Mouse (Mus musculus): ENCODE data around the gene Asb5. TPM values are rescaled to one million over a fixed set of nuclear protein-coding genes. Genes with fewer than 3 reads are reported as not detected.
"Not testable (repeated sequence)": the region's sequence is repeated elsewhere in the genome, so short reads cannot be mapped to it uniquely, and the experiment has no call there.

The Asb5 gene
- polyA plus RNA-seq, 1 experiment from 2014 or later, result 5.3 TPM

- ATAC-seq, result peak; percentile 57
- Histone ChIP-seq H3K9me3 (no peaks in the 10 kb centered on the region), H3K27me3 (no peaks in the 10 kb centered on the region), H3K36me3 (no peaks in the 10 kb centered on the region), H3K4me1 (replicated peaks) (peaks cover 6% of the 10 kb centered on the region; the same call in 1 of the 2 replicates), H3K4me2 (replicated peaks) (peak overlapping the region; percentile 61), H3K27ac (no peak overlapping the region), H3K4me3 (replicated peaks) (peak overlapping the region; percentile 41), H3K9ac (replicated peaks) (no peak overlapping the region)
- 6% methylated on average over 7 of the region's 11 CpGs for WGBS
Observed at GRCm38 (mm10) chr8:54508814-54509213, 20.6 kb upstream of the Asb5 start.

- Histone ChIP-seq H3K27ac (peak overlapping the region; percentile 51; the same call in 1 of the 2 replicates), H3K4me1 (replicated peaks) (peaks cover 6% of the 10 kb centered on the region; the same call in 1 of the 2 replicates), H3K4me2 (replicated peaks) (peak overlapping the region; percentile 61), H3K36me3 (no peaks in the 10 kb centered on the region), H3K4me3 (replicated peaks) (peak overlapping the region; percentile 41), H3K9me3 (no peaks in the 10 kb centered on the region), H3K9ac (replicated peaks) (peak overlapping the region; percentile 55), H3K27me3 (no peaks in the 10 kb centered on the region)
- ATAC-seq, result peak; percentile 92
- WGBS, result 2% methylated on average over 10 of the region's 10 CpGs
Observed at GRCm38 (mm10) chr8:54509221-54509721, 20.1 kb upstream of the Asb5 start.

- Histone ChIP-seq H3K36me3 (no peaks in the 10 kb centered on the region), H3K9ac (replicated peaks) (no peak overlapping the region), H3K27ac (no peak overlapping the region), H3K4me2 (replicated peaks) (no peak overlapping the region), H3K4me3 (replicated peaks) (no peak overlapping the region), H3K4me1 (replicated peaks) (peaks cover 6% of the 10 kb centered on the region; the same call in 1 of the 2 replicates), H3K9me3 (no peaks in the 10 kb centered on the region), H3K27me3 (no peaks in the 10 kb centered on the region)
- ATAC-seq, result no peak
- WGBS, result 90% methylated on average over 3 of the region's 3 CpGs
Observed at GRCm38 (mm10) chr8:54511791-54512190, 17.6 kb upstream of the Asb5 start.

GRCm38 (mm10) chr8:54512200-54512599 is 17.2 kb upstream of the Asb5 start:
- 96% methylated on average over 5 of the region's 5 CpGs for WGBS
- not testable (repeated sequence) for H3K9me3 ChIP-seq; H3K9ac ChIP-seq (replicated peaks); H3K27ac ChIP-seq; H3K4me2 ChIP-seq (replicated peaks); H3K36me3 ChIP-seq; H3K4me3 ChIP-seq (replicated peaks); H3K4me1 ChIP-seq (replicated peaks); H3K27me3 ChIP-seq; ATAC-seq

- H3K4me2 ChIP-seq (replicated peaks), result no peak overlapping the region
- H3K4me1 ChIP-seq (replicated peaks), result no peaks in the 10 kb centered on the region
- WGBS, result 83% methylated on average over 10 of the region's 10 CpGs
- no peak for ATAC-seq
- H3K4me3 ChIP-seq (replicated peaks), result no peak overlapping the region
- H3K36me3 ChIP-seq, result peaks cover 17% of the 10 kb centered on the region; the same call in 1 of the 2 replicates
- H3K27me3 ChIP-seq, result no peaks in the 10 kb centered on the region
- H3K27ac ChIP-seq, result no peak overlapping the region
- no peaks in the 10 kb centered on the region for H3K9me3 ChIP-seq
- no peak overlapping the region for H3K9ac ChIP-seq (replicated peaks)
Observed at GRCm38 (mm10) chr8:54518756-54519460, 10.5 kb upstream of the Asb5 start.

- no peak for ATAC-seq
- no peaks in the 10 kb centered on the region for H3K9me3 ChIP-seq
- H3K27me3 ChIP-seq, result no peaks in the 10 kb centered on the region
- WGBS, result 57% methylated on average over 4 of the region's 4 CpGs
- no peak overlapping the region for H3K4me2 ChIP-seq (replicated peaks)
- no peak overlapping the region for H3K27ac ChIP-seq
- no peaks in the 10 kb centered on the region for H3K4me1 ChIP-seq (replicated peaks)
- H3K9ac ChIP-seq (replicated peaks), result no peak overlapping the region
- H3K4me3 ChIP-seq (replicated peaks), result no peak overlapping the region
- H3K36me3 ChIP-seq, result peaks cover 20% of the 10 kb centered on the region; the same call in 1 of the 2 replicates
Observed at GRCm38 (mm10) chr8:54520516-54520915, 8.9 kb upstream of the Asb5 start.

GRCm38 (mm10) chr8:54525606-54526005 is 3.8 kb upstream of the Asb5 start:
- Histone ChIP-seq H3K4me3 (replicated peaks) (no peak overlapping the region), H3K27me3 (no peaks in the 10 kb centered on the region), H3K9me3 (no peaks in the 10 kb centered on the region), H3K9ac (replicated peaks) (no peak overlapping the region), H3K36me3 (peaks cover 24% of the 10 kb centered on the region; the same call in 1 of the 2 replicates), H3K4me2 (replicated peaks) (no peak overlapping the region), H3K4me1 (replicated peaks) (peaks cover 22% of the 10 kb centered on the region), H3K27ac (no peak overlapping the region)
- WGBS, result 89% methylated on average over 2 of the region's 2 CpGs
- ATAC-seq, result no peak

- H3K4me1 ChIP-seq (replicated peaks), result peaks cover 22% of the 10 kb centered on the region
- peaks cover 18% of the 10 kb centered on the region; the same call in 1 of the 2 replicates for H3K36me3 ChIP-seq
- H3K9ac ChIP-seq (replicated peaks), result no peak overlapping the region
- no peaks in the 10 kb centered on the region for H3K9me3 ChIP-seq
- H3K4me3 ChIP-seq (replicated peaks), result no peak overlapping the region
- no peak for ATAC-seq
- H3K27me3 ChIP-seq, result no peaks in the 10 kb centered on the region
- 96% methylated on average over 6 of the region's 6 CpGs for WGBS
- H3K4me2 ChIP-seq (replicated peaks), result no peak overlapping the region
- no peak overlapping the region for H3K27ac ChIP-seq
Observed at GRCm38 (mm10) chr8:54526700-54527099, 2.7 kb upstream of the Asb5 start.

GRCm38 (mm10) chr8:54528571-54528970 is 809 bp upstream of the Asb5 start:
- Histone ChIP-seq H3K4me2 (replicated peaks) (peak overlapping the region; percentile 66), H3K27me3 (no peaks in the 10 kb centered on the region), H3K4me3 (replicated peaks) (peak overlapping the region; percentile 90), H3K36me3 (peaks cover 9% of the 10 kb centered on the region; the same call in 1 of the 2 replicates), H3K9me3 (no peaks in the 10 kb centered on the region), H3K27ac (no peak overlapping the region), H3K9ac (replicated peaks) (peak overlapping the region; percentile 88), H3K4me1 (replicated peaks) (peaks cover 22% of the 10 kb centered on the region)
- WGBS, result 68% methylated on average over 7 of the region's 7 CpGs
- ATAC-seq, result no peak

- Histone ChIP-seq H3K36me3 (no peaks in the 10 kb centered on the region), H3K4me1 (replicated peaks) (no peaks in the 10 kb centered on the region), H3K27ac (no peak overlapping the region), H3K9ac (replicated peaks) (no peak overlapping the region), H3K27me3 (no peaks in the 10 kb centered on the region), H3K4me3 (replicated peaks) (no peak overlapping the region), H3K4me2 (replicated peaks) (no peak overlapping the region), H3K9me3 (no peaks in the 10 kb centered on the region)
- no peak for ATAC-seq
- WGBS, result 92% methylated on average over 5 of the region's 5 CpGs
Observed at GRCm38 (mm10) chr8:54535172-54535571, 5.8 kb downstream of the Asb5 start.

GRCm38 (mm10) chr8:54537285-54537684 is 7.9 kb downstream of the Asb5 start:
- WGBS, result 98% methylated on average over 3 of the region's 3 CpGs

GRCm38 (mm10) chr8:54541331-54541730 is 12.0 kb downstream of the Asb5 start:
- Histone ChIP-seq H3K4me2 (replicated peaks) (no peak overlapping the region), H3K36me3 (no peaks in the 10 kb centered on the region), H3K9me3 (no peaks in the 10 kb centered on the region), H3K9ac (replicated peaks) (no peak overlapping the region), H3K4me1 (replicated peaks) (no peaks in the 10 kb centered on the region), H3K27ac (no peak overlapping the region), H3K27me3 (no peaks in the 10 kb centered on the region), H3K4me3 (replicated peaks) (no peak overlapping the region)
- no peak for ATAC-seq
- WGBS, result 79% methylated on average over 1 of the region's 1 CpGs

More at GRCm38 (mm10) chr8:54537285-54537684, 7.9 kb downstream of the Asb5 start:
- Histone ChIP-seq H3K4me1 (replicated peaks) (no peaks in the 10 kb centered on the region), H3K36me3 (no peaks in the 10 kb centered on the region), H3K4me3 (replicated peaks) (no peak overlapping the region), H3K27ac (no peak overlapping the region), H3K9me3 (no peaks in the 10 kb centered on the region), H3K4me2 (replicated peaks) (no peak overlapping the region), H3K9ac (replicated peaks) (no peak overlapping the region), H3K27me3 (no peaks in the 10 kb centered on the region)
- no peak for ATAC-seq
